Mouse (Mus musculus) cortical plate, adult 2 months (tissue): ENCODE results near the gene Shisa7. TPM values are rescaled to one million over a fixed set of nuclear protein-coding genes. Genes with fewer than 3 reads are reported as not detected.
"Not testable (repeated sequence)": the region's sequence is repeated elsewhere in the genome, so short reads cannot be mapped to it uniquely, and the experiment has no call there.

Experiments used
- H3K27ac ChIP-seq: fragments of 200-500 bp; 2 replicates; pipeline ENCODE4 v1.5.1; 2012; ENCODE audit warnings: low read length, control low read depth, inconsistent platforms; ENCODE audit not compliant: insufficient read depth
- H3K4me1 ChIP-seq: fragments of 200-500 bp; 2 replicates; pipeline ENCODE4 v1.6.1; 2011; ENCODE audit warnings: low read length; ENCODE audit not compliant: control insufficient read depth, insufficient read depth
- H3K4me3 ChIP-seq: fragments of 200-500 bp; 2 replicates; pipeline ENCODE4 v1.5.1; 2011; ENCODE audit warnings: mild to moderate bottlenecking, low read length, control low read depth; ENCODE audit not compliant: insufficient read depth
- CTCF ChIP-seq: fragments of 200-500 bp; IDR thresholded peaks from 2 replicates; pipeline ENCODE4 v1.5.1; 2011; ENCODE audit warnings: mild to moderate bottlenecking, control low read depth, low read length; ENCODE audit not compliant: insufficient read depth; ENCODE audit errors: extremely low read depth
- POLR2A ChIP-seq: fragments of 200-500 bp; IDR thresholded peaks from 2 replicates; pipeline ENCODE4 v1.6.1; 2011; ENCODE audit warnings: mild to moderate bottlenecking, low read length, control low read depth; ENCODE audit not compliant: insufficient read depth; ENCODE audit errors: extremely low read depth
- polyA plus RNA-seq: library from polyadenylated mRNA; depleted of rRNA; stranded (reverse); fragments of >200 nt; gene quantifications from 2 replicates; pipeline ENCODE4 v1.2.3, GENCODE M21; 2012; rRNA removed

Shisa7 gene
- 135 and 143 TPM in 2 replicates for polyA plus RNA-seq

DNA sequence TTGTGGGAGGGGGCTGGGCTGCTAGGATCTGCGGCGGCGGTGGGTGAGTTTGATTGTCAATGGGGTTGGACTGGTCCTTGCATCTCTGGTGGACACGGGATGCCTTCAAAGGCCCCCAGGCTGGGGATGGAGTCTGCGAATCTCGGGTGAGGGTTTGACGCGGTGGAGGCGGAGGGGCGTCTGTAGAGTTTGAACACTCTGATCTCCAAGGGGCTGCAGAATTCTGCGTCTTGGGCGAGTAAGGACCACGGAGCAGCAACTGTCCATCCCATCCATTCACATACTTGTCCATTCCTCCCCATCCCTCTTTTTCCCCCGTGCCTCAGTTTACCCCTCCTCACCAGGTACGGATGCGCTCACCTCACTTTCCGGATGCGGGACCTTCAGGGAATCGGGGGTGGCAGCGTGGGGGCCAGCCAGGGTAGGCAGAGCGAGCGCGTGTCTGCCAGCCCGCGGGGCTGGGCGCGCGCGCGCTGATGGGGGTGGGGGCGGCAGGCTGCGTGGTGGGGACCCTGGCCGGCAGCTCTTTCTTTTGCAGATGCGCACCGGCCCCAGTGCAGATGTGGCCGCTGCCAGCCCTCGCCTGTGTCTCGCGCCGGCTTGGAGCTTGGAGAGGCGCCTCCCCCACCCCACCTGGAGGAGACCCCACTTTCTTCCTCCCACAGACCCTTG lies at the start of gene Shisa7:
TSS of gene Shisa7 (minus strand) at position 452 of the 672 bp plus-strand sequence.
- Histone ChIP-seq H3K4me3 (peak within 1 kb of the TSS; percentile 97), H3K27ac (peak within 1 kb of the TSS; percentile 98), H3K4me1 (no peaks in the 10 kb centered on the region)
- TF ChIP-seq CTCF, result no peak
- no peak; the same call in 1 of the 2 replicates for TF ChIP-seq POLR2A

GRCm38 (mm10) chr7:4886680-4887079 lies 42.2 kb upstream of the Shisa7 start:
- H3K27ac ChIP-seq, result no peak overlapping the region
- no peaks in the 10 kb centered on the region for H3K4me1 ChIP-seq
- TF ChIP-seq CTCF, result no peak
- no peak for TF ChIP-seq POLR2A
- H3K4me3 ChIP-seq, result no peak overlapping the region

- not testable (repeated sequence) for H3K4me3 ChIP-seq, H3K27ac ChIP-seq, H3K4me1 ChIP-seq
Measured at GRCm38 (mm10) chr7:4879036-4879435, 34.5 kb upstream of the Shisa7 start.

DNA sequence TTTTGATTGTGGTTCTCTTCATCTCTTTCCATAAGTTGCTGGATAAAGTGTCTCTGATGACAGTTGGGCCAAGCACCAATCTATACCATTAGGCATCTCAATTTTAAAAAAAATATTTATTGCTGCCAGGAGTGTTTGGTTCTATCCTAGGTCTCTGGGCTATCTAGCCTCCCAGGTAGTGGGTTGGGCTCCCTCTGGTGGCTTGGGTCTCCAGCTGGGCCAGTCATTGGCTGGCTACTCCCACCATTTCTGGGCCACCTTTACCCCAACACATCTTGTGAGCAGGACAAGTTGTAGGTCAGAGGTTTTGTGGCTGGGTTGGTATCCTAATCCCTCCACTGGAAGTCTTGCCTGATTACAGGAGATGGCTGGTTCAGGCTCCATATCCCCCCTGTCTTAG lies 33.7 kb upstream of the Shisa7 start:
- Histone ChIP-seq H3K4me1 (no peaks in the 10 kb centered on the region; the same call in 1 of the 2 replicates), H3K4me3 (no peak overlapping the region), H3K27ac (no peak overlapping the region)
- TF ChIP-seq CTCF, result no peak
- no peak for TF ChIP-seq POLR2A

DNA sequence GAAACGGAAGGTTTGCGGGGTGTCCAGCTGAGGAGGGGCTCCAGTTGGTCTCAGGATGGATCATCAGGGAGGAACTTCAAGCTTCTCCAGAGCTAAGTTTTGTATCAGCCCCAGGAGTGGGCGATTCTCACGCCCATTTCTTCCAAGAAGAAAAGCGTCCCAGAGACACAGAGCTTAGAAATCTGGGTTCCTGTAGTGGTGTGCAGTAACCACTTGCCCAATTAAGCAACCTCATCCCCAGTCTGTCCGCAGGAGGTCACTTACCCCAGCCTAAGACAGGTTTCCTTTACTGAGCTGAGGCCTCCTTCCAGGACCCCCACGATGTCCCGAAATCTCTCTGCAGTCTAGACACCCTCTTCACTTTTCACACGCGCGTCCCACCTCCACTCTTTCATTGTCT lies 32.7 kb upstream of the Shisa7 start:
- H3K27ac ChIP-seq, result no peak overlapping the region

GRCm38 (mm10) chr7:4876753-4877221 lies 32.3 kb upstream of the Shisa7 start, which contains the start of gene Isoc2a:
Isoc2a (plus strand) TSS chr7:4877153.
- peak within 1 kb of the TSS; percentile 80 for H3K4me3 ChIP-seq
- TF ChIP-seq CTCF (no peak), POLR2A (peak; percentile 87)
- H3K27ac ChIP-seq, result no peak within 1 kb of the TSS
- no peaks in the 10 kb centered on the region; the same call in 1 of the 2 replicates for H3K4me1 ChIP-seq

More for the DNA sequence above, 32.7 kb upstream of the Shisa7 start:
- TF ChIP-seq POLR2A (no peak), CTCF (no peak)
- H3K4me3 ChIP-seq, result peak overlapping the region; percentile 80
- H3K4me1 ChIP-seq, result no peaks in the 10 kb centered on the region; the same call in 1 of the 2 replicates

DNA sequence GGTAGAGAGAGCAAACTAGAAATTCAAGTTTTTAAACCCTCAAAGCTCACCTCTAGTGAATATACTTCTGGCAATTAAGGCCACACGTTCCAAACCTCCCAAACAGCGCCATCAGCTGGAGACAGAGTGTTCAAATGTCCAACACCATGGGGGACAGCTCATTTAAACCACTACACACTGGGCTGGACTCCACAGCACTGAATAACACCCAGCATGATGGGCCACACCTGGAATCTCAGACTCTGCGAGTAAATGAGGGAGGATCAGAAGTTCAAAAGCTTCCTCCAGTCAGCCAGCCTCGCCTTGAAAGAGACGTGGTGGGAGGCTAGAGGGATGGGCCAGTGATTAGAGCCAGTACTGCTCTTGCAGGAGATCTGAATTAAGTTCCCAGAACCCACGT lies 25.6 kb upstream of the Shisa7 start, which contains the start of gene Isoc2b:
TSS of gene Isoc2b (minus strand) at position 126 of the 400 bp plus-strand sequence.
- TF ChIP-seq POLR2A, result no peak
- no peak for TF ChIP-seq CTCF
- Histone ChIP-seq H3K4me1 (no peaks in the 10 kb centered on the region), H3K4me3 (no peak within 1 kb of the TSS), H3K27ac (no peak within 1 kb of the TSS)

DNA sequence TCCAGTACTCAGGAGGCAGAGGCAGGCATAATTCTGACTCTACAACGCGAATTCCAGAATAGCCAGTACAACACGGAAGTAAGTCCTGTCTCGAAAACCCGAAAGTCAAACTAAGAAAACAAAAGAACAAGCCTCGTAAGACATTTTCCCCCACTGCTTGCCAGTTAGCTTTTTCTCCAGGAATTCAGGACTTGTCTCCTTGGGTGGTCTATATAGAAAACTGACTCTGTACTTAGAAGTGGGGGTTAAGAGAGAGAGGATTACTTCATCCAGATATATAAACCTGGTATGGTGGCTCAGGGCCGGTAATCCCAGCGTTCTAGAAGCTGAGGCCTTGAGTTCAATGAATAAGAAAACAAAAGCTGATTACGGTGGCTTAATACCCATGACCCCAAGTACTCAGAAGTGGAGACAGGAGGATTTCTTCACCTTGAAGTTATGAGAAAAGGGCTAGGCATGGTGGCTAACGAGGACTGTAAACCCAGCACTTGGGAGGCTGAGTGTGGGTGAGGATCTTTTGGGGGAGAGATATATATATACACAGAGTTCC lies 22.2 kb upstream of the Shisa7 start:
- Histone ChIP-seq H3K4me1 (no peaks in the 10 kb centered on the region), H3K4me3 (peak overlapping the region; percentile 65), H3K27ac (peak overlapping the region; percentile 83)
- no peak for TF ChIP-seq CTCF
- TF ChIP-seq POLR2A, result no peak

DNA sequence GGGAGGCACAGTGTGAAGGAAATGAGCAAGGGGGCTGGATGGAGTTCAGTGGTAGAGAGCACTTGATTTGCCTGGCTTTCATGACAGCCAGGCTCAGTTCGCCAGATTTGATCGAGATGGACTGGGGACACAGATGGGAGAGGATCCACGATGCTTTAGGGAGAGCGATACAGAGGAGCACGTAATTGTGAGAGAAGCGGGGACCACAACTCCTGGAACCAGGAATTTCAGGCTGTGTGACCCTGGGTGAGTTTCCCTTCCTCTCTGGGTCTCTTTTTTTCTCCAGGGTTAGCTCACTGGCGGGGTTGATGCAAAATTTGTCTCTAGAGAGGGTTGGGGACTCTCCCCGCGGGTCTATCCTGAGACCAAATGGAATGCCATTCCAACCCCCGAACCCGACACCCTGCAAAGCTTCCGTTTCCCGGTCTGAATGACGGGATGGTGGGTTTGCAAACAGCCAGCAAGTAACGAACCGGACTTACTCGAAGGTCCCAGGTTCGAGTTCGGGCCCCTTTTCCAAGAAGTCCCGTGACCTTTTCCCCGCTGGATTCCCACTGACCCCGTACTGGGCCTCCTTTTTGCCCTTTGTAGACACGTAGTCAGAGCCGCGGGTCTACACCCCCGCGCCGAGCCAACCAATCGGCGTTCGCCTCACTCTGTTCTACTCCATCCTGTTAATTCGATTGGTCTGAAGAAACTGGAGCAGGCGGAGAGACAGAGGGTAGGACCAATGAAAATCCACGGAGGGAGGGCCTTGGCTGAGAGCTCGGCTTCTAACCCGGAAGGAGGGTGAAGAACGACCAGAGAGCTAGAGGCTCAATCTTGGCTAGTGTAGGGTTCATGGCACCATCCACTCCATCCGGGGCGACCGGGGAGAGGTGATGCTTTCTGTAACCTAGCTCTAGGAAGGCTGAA lies 21.3 kb upstream of the Shisa7 start:
- peak overlapping the region; percentile 83 for H3K27ac ChIP-seq
- H3K4me3 ChIP-seq, result peak overlapping the region; percentile 65
- no peaks in the 10 kb centered on the region for H3K4me1 ChIP-seq
- TF ChIP-seq CTCF (no peak), POLR2A (peak; percentile 93)
